Mouse (Mus musculus) urinary bladder, adult 2 months (tissue): ENCODE measurements around the gene C5ar1. TPM values are rescaled to one million over a fixed set of nuclear protein-coding genes. Genes with fewer than 3 reads are reported as not detected.
"Not testable (repeated sequence)": the region's sequence is repeated elsewhere in the genome, so short reads cannot be mapped to it uniquely, and the experiment has no call there.

Experiments used
- DNase-seq: peaks from one replicate; pipeline ENCODE4 v3.0.0; 2022; ENCODE audit warnings: low spot score
- polyA plus RNA-seq: library from polyadenylated mRNA; depleted of rRNA; stranded (reverse); fragments of >200 nt; gene quantifications from 2 replicates; pipeline ENCODE4 v1.2.3, GENCODE M21; 2012

The C5ar1 gene
- polyA plus RNA-seq, 1 experiment = 16.8 TPM

DNA sequence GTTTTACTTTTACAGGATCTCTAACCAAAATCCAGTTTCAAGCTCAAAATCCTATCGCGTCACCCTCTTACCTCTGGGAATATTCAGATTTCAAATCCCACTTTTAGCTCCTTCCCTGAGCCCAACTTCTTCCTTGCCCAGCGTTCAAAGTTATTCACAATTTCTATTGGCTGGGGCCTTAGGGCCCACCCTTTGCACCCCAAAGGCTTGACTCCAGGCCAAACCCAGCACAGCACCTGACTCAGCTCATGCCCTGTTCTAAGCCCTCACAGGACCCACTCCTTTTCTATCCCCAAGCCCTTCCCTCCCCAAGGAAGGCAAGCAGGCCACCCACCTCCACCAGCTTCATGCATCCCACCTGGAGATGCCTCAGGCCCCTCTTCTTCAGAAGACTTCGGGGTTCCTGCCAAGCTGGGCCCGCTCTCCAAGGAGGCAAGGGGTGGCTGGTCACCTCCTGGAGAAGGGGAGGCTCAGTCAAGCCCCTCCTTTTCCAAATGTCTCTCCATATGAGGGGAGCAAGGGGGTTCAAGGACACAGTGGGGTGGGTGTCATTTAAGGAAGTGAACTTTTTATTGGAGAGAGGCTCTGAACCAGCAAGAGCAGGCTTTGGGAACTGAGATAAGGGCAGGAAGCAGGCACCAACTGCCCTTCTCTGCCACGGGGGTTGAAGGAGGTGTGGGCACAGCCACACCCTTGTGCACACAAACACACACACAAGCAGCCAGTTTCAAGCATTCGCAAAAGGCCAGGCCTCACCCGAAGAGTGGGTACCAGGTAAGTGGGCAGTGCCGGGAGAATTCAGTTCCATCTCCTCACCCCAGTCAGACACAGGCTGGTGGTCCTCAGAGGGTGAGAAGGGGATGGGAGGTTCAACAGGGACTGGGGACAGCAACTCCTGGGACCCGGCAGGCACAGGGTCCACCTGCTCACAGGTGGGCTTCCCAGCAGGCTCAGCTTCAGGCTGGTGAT lies 15.9 kb upstream of the C5ar1 start:
- DNase-seq = no peak

DNA sequence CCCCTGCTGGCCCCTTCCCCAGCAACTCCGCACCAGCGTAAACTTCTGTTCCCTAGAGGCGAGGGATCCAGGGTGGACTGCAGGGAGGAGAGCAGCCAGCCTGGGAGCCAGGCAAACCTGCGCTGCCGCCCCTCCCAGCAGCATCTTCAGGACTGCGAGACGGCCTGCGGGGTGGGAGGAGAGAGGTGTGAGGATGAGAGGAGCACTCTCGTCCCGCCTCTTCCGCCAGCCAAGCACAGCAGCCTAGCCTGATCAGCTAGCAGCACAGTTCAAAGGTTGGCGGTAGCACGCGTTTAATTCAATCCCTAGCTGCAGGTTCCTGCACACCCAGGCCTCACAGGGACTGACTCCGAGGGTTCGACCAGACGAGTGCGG lies 14.4 kb upstream of the C5ar1 start:
- DNase-seq = no peak

DNA sequence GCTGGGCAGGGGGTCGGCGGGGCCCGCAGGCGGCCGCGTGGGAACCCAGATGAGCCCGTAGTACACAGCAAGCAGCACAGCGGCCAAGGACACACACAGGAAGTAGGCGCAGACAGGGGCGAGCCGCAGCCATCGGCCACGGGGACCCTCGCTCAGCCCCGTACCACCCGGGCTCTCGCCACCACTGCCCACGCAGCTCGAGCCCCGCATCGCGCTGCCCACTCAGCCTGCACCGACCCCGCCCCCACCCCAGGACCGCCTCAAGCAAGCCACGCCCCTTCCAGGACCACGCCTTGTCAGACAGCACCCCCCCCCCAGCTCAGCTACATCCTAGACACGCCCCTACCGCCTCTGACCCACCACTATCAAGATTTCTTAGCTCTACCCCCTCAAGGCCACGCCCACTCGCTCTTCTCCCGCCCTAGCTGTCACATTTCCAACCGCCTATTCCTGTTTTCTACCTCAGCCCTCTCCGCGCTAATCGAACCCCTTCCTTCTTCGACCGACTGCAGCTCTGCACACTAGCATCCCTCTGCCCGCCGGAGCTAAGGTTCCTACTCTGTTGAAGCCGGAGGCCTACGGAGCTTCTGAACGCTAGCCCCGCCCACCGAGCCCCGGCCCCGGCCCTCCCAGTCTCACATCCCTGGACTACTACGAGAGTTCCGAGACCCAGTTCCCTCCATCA lies 13.9 kb upstream of the C5ar1 start, which contains the start of gene Inafm1:
Gene Inafm1, minus strand, starts transcription at position 537 of the 685 bp plus-strand sequence.
- DNase-seq = peak; percentile 61

DNA sequence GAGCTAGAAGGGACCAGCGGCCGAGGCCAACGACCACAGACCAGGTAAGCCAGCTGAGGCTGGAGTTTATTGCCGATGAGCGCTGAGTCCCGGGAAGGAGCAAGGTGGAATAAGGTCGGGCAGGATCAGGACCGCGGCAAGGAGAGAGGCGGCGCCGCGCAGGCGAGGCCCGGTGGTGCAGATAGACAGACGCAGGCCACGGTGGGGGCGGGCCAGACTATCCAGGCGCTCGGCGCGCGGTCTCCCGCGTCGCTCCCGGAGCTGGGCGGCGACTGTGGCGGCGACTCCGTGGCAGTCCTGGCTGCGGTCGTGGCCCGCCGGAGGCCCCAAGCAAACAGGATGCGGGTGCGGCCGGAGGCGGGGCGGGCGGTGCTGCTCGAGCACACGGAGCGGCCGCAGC lies 13.3 kb upstream of the C5ar1 start:
- DNase-seq = peak; percentile 51

DNA sequence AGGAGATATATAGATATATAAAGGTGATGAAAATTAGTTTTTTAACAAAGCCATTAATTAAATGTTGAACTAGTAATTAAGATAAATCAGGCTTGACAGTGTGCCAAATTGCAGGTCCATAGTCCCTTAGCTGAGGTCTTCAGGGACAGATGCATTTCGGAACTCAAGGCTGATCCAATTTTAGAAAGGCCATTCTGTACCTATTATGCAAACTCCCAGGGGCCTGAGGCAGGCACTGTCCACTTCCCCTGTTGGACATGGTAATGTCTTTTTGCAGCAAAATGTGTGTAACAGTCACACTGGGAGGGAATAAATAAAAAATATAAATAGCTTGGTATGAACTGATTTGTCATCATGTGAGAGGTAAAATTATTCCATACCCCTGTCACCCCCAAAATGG lies 11.8 kb upstream of the C5ar1 start:
- DNase-seq = no peak

DNA sequence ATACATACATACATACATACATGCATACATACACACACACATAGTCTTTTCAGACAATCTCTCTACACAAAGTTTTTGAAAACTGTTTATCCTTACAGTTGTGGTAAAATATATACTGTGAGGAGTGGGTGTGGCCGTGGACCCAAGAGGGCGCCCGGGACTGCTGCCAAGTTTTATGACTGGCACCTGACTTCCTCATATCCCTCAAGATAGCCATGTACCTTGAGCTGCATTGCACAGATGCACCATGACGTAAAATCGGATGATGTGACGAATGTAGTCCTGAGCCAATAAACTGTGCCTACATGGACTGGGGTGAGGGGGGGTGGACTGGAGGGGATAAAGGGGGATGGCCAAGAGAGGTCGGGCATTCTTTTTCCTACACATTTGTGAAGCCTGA lies 7.3 kb upstream of the C5ar1 start:
- not testable (repeated sequence) for DNase-seq

DNA sequence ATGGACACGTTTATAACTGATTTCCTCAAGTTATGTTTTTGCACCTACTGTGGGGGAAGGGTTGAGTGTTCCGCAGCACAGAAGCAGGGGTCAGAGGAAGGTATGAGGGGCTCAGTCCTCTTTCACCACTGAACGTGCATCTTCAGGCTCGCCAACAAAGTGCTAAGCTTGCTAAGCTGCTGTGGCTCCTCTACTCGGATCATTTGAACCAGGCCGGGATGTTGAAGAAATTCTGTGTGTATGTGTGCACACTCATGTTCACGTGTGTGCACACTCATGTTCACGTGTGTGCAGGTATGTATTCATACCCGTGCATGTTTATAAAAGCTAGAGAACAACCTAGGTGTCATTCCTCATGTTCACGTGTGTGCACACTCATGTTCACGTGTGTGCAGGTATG lies 6.5 kb upstream of the C5ar1 start:
- no peak for DNase-seq

DNA sequence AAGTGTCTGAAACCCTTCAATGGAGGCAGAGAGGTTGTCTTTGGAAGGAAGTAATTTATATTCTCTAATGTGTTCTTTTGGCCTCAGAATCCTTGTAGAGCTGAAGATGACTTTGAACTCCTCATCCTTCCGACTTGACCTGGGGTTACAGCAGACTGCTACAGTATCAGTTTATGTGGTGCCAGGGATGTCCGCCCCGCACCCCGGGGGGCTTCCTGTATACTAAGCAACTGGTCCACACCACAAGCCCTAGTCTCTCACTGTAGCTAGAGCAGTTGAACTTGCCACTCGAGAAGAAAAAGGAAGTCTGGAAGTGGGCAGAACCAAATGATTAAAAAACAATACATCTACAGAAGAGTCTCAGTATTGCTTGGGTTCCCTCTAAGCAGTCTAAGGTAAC lies 4.5 kb upstream of the C5ar1 start:
- DNase-seq = no peak

DNA sequence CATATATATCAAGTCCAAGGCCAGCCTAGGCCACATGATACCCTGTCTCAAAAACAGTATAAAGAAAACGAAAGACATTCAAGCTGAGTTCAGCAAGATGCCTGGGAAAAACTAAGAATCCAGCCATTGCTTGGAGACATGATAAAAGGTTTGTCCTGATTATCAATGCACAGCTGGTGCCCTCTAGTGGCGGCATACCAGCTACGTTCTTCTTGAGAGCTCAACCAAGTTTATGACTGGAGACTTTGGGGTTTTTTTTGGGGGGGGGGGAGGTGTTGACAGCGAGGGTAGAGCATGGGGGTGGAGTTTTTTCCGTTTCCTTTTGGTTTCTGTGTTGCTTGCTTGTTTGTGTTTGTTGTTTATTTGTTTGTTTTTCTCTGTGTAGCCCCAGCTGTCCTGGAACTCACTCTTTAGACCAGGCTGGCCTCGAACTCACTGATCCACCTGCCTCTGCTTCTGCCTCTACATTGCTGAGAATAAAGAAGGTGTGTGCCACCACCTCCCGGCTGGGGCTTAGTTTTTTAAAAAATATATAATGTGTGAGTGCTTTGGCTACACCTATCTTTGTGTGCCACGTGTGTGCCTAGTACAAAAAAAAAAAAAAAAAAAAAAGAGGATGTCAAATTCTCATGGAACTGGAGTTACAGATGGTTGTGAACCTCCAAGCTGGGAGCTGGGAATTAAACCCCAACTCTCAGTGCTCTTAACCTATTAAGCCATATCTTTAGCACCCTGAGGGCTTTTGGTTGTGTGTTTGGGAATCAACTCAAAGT lies 3.9 kb upstream of the C5ar1 start:
- no peak for DNase-seq

DNA sequence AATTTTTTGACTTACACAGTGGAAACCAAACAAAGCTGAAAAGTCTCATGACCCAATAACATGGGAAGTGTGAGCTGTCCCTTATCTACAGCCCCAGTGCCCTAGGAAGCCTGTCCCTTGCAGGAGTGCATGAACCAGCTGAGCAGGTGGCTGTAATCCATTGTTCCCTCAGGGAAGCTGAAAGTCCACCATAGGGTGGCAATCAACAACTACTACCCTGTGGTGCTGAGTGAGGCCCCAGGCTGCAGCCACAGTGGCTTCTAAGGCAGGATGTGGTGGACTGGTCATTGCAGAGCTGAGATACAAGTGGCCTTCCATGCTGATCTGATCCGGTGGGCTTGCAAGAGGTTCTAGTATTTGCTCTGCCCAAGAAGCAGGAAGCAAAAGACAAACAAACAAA lies 1.8 kb upstream of the C5ar1 start:
- no peak for DNase-seq

DNA sequence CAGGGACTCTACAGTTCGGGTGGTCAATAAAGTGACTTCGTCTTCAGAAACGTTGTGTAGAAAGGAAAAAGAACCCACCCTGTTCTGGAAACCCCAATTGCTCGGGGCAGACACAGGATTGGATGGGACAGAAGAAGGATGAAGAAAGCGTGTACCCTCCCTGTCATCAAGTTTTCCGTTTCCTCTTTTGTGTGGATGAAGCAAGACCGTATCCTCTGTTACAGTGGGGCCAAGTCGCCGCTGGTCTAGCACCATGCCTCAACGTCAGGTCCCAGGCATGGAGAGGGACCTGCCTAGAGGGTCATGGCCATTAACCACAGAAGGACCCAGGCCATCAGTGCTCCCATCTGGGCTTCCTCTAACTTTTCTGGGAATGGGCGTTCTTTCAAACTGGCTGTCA lies 1.5 kb downstream of the C5ar1 start:
- no peak for DNase-seq

DNA sequence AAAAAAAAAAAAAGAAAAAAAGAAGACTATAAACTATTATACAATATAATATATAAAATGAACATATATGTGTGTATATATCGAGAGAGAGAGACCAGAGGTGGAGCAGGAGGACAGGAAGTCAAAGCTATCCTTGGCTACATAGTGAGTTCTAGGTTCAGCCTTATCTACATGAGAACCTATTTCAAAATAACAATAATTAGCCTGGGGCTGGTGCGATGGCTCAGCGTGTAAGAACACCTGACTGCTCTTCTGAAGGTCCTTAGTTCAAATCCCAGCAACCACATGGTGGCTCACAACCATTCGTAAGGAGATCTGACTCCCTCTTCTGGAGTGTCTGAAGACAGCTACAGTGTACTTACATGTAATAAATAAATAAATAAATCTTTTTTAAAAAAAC lies 3.4 kb downstream of the C5ar1 start:
- DNase-seq = not testable (repeated sequence)

DNA sequence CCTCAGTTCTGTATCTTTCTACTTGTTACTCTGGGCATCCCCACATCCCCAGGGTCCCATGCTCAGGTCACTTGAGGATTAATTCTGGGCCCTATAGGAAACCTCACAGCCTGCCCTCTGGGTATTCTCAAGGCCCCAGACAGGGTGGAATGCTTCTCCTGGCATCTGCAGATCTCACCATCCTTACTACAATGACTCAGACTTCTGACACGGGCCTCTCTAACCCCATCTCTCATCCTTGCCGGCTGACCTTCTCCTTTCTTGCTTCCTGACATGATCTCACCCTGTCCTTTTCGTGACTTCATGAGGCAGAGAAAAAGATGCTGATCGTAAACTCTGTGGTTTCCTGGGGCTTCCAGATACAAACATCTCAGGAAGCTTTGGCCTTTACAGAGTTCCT lies 5.1 kb downstream of the C5ar1 start:
- DNase-seq = no peak

DNA sequence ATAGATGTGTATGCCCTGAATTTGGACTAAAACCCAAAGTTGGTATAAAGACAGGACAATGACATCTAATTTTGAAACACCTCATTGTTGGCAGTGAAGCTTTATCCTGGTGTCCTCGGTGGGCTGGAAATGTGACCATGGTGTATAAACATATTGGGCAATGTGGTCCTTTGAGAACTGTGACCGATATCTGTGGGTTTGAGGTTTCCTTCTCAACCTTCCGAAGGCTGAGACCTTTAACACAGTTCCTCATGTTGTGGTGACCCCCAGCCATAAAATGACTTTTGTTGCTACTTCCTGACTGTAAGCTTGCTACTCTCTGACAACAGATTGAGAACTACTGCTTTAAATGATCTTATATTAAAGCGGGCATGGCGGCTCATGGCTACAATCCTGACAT lies 8.7 kb downstream of the C5ar1 start:
- DNase-seq = no peak

DNA sequence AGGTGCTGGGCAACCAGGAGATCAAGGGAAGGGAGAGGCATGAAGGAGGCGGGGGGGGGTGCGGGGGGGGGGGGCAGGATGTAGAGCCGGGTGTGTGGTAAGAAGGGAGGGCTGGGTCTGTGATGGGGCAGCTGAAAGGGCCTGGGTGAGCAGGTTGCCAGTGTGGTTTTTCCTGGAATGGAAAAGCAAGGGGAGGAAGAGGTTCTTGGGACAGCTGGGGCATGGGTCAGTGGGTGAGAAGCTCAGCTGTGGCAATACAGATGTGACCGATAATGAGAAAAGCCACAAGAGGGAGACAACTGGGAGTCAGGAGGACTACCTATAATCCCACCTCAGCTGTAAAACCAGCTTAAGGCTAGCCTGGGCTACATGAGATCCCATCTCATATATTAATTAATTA lies 13.4 kb downstream of the C5ar1 start:
- DNase-seq = no peak

DNA sequence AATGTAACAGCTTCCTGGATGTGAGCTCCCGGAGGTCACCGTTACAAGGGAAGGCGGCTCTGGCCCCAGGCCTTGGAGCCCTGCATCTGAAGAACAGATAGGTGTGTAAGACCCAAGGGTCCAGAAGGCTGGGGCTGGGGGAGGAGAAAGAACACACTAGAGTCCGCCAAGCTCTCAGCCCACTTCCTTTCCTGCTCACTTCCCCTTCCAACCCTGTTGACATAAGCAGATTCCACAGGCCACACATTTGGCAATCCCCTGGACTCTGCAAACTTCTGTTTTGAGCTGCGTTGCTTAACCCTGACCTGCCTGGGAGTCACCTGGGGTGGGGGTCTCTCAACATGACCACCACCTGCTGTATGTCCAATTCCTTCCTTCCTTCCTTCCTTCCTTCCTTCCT lies 15.3 kb downstream of the C5ar1 start, which contains the start of gene C5ar2:
Gene C5ar2, minus strand, starts transcription at position 88 of the 400 bp plus-strand sequence.
- no peak for DNase-seq

DNA sequence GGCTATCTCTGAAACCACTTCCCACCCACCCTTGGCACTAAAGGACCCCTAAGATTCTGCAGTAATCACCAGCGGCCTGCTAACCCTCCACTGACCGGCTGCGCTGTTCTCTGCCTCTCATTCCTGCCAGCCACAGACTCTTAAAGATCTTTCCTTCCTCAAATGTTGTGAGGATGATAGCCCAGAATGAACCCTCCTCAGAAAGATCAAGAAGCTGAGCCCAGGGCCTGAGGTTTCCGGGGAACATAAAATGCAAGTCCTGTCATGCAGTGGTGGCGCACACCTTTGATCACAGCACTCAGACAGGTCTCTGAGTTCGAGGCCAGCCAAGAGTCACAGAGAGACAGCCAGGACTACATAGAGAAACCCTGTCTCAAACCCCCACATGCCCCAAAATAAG lies 17.1 kb downstream of the C5ar1 start:
- no peak for DNase-seq

DNA sequence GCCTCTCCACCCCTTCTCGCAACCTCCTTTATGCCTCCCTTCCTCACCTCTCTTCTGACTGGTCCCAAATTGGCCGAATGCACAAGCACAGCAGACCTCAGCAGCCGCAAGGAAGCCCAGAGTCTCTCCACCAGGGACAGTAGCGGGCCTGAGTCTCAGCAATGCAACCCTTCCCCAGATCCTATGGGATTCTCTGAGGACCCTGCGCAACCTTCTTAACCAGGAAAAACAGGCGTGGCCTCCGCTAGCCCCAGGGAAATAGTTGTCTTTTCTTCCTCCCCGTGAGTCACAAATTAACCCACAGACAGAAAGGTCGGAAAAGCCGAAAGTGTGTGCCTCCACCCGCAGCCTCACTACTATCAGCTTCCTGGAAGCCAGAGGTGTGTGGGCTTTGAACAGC lies 17.6 kb downstream of the C5ar1 start:
- DNase-seq = no peak

DNA sequence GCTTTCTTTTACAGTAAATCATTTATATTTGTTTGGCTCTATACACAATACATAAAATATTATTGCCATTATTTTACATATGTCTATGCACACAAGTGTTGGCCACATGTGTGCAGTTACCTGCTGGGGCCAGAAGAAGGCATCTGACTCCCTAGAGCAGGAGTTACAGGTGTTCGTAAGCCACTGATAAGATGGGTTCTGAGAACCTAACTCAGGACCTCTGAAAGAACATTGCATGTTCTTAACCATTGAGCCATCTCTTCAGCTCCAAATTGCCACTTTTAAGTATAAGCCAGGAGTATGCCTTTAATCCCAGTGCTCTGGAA lies 18.4 kb downstream of the C5ar1 start:
- DNase-seq = no peak

DNA sequence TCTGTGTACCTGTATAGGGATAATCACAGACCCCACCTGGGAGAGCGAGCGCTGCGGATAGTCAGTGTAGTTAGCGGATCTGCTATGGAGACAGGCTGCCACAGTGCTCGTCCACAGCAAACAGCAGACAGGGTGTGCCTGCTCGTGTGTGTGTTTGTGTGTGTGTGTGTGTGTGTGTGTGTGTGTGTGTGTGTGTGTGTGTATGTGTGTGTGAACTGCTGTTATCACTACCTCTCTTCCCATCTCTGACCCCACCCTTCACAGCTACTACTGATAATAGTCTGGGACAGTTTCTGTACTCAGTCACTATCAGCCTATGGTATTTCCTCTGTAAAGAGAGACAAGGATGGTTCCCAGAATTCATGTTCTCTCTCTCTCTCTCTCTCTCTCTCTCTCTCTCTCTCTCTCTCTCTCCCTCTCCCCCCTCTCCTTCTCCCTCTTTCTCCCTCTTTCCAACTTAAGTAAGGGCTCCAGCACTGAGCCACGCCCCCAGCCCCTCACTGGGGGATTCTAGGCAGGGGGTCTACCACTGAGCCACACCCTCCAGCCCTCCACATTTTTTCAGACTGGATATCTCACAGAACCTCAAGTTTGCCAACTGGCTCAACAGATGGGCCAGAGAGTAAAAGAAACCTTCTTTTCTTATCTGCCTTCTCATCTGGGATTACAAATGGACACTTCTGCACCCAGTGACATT lies 18.9 kb downstream of the C5ar1 start:
- DNase-seq = no peak

DNA sequence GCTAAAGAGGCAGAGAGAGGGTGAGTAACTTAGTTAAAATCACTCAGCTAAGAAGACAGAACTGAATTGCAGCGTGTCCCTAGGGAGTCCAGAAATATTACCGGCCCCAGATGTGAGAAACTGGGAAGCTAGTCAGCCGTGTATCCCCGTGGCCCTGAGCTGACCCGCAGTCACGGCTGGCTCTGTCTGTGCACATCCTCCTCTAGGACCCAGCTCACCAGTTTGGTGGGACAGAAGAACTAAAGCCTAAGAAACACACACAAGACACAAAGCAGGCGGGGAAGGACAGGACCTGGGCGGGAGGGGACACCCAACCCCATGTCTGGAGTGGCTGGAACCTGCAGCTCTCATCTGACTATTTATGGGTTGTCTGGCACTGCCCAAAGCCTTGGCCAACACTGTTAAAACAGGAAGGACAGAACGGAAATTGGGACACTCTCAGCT lies 19.8 kb downstream of the C5ar1 start:
- DNase-seq = no peak

DNA sequence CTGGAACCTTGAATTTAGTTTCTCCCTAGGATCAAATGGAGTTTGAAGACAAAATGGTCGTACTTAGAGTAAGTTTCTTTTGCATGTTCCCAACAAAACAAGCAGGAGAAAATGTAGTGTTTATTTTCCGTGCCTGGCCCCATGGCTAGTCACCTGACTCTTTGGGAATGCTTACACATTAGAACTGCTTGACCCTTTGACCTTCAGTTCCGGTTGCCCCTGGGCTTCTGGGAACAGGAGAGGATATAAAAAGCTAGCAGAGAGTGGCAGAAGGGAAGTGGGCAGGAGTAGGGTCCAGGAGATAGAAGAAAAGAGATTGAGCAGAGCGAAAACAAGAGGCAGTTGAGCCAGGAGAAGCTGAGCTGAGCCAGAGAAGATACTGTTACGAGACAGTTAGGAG lies 29.5 kb downstream of the C5ar1 start:
- no peak for DNase-seq
